Mouse (Mus musculus) adrenal gland, adult (tissue): ENCODE measurements around the gene Spg7.
A peak's percentile ranks its signal among the peaks of the same experiment; 100 is the strongest.

Experiments
- DNase-seq, 2 experiments: peaks; one replicate each; pipeline ENCODE4 v3.0.0; 2022 to 2023; ENCODE audit warnings: low spot score in 1 of 2; ENCODE audit not compliant: inconsistent age in 2 of 2

The Spg7 gene

DNA sequence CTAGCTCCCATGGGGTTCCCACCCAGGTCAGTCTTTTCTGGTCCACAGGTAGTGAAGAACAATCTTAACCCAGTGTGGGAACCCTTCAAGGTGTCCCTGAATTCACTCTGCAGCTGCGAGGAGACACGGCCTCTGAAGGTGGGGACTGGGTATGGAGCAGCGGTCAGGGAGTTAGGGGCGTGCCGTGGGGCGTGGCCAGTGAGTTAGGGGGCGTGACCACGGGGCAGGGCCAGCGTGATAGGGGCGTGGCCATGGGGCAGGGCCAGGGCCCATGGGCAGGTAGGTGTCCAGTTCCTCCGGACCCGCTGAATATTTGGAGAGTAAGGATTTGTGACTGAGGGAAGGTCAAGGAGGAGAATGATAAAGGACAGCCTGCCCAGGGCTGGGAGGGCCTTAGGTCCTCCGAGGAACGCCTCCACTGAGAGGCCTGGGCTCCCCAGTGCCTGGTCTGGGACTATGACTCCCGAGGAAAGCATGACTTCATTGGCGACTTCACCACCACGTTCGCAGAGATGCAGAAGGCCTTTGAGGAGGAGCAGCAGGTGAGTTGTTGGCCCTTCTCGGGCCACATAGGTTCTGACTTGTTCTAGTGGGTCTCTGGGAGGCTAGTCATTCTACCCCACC, 63.6 kb downstream of the Spg7 start:
- DNase-seq, result peak; percentile 41 to 67

DNA sequence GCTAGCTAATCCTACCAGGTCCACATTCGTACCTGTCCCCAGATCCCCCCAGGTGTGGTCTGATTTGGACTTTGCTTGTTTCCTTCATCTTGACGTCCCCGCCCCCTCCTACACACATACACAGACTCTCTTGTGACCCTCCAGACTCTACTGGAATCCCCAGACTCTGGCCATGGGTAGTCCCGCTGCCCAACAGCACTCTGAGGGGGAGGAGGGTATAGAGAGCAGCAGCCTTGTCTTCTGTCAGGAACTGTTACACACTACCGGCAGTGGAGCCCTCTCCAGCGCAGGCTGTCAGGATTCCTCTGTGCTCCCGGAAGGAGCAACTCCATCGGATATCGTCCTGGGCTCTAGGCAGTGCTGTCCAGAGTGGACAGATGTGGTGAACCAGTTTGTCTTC, 68.3 kb downstream of the Spg7 start:
- DNase-seq, result no peak

DNA sequence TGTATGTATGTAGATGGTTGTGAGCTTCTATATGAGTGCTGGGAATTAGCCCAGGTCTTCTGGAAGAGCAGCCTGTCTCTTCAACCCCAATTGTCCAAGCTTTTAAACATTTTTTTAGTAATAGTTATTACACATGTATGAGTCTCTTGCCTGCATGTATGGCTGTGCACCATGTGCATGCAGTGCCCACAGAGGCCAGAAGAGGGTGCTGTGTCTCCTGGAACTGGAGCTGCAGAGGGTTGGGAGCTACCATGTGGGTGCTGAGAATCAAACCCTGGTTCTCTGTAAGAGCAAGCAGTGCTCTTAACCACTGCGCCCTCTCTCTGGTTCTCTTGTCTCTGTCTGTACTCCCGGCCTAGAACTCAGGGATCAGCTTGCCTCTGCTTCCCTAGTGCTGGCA, 70.2 kb downstream of the Spg7 start:
- no peak for DNase-seq

DNA sequence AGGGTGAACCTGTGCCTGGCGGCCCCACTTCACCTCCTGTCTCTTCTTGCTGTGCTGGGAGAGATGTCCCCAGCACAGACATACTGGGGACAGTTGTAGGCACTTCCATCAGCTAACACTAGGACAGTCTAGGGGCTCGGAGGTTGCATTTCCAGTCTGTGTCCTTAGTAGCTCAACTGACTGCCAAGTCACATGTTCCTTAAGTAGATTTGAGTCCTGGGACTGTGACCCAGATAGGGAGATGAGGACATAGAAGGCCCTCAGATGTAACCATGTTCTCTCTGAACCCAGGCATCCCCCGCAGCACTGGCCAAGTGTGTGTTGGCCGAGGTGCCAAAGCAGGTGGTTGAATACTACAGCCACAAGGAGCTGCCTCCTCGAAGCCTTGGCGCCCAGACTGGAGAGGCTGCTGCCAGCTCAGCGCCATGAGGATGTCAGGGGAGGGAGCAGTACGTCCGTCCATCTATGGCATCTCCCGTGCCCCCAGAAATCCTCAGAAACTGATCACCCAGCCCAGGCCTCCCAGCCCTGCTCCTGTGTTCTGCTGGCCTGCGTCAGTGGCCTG, 71.5 kb downstream of the Spg7 start:
- no peak for DNase-seq

DNA sequence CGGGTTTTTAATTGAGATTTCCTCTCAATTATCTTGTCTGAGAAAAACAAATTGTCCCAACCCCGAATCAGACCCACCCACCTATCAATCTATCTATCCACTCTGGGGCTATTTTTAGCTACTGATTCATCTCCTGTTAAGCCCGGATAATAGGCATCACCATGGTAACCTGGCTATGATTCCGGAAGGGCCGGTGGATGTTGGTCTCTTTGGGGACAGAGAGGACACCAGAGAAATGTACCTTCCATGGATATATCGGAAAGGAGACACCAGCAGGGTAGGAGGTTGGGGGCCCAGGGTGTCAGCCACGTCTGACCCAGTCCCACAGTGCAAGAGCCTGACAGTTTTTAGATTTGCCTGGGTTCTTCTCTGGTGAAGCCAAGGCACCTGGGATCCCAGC, 72.7 kb downstream of the Spg7 start:
- peak; percentile 47 to 85 for DNase-seq

DNA sequence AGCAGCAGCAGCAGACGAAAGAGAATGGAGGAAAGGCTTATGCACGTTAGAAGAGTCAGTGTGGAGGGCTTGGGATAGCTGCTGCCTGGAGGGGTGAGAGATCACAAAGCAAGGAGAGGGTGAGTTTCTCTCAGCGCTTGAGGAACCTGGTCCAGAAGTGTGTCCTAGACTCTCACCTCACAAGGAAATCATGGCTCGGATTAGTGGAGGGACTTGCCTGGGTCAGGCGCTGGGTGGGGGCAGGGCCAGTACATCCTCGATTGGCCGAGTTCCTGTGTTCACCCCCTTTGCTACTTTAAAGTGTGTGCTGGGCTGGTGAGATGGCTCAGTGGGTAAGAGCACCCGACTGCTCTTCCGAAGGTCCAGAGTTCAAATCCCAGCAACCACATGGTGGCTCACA, 73.1 kb downstream of the Spg7 start:
- no peak for DNase-seq

DNA sequence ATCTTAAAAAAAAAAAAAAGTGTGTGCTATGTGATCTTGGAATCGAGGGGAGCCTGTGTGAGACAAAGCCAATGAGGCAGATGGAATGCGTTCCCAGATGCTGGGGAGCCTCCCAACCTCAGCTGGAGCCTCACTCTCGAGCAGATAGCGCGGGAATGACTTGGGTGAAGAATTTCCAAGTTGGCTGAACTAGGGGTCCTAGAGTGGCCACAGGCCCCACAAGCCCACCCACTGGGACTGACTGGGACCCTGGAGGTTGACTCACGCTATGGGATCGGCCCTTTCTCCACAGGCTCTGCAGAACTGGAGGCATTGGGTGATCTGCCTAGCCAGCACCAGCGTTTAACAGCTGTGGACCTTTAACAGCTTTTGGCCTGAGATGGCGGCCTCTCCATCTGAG, 73.5 kb downstream of the Spg7 start:
- DNase-seq, result no peak

DNA sequence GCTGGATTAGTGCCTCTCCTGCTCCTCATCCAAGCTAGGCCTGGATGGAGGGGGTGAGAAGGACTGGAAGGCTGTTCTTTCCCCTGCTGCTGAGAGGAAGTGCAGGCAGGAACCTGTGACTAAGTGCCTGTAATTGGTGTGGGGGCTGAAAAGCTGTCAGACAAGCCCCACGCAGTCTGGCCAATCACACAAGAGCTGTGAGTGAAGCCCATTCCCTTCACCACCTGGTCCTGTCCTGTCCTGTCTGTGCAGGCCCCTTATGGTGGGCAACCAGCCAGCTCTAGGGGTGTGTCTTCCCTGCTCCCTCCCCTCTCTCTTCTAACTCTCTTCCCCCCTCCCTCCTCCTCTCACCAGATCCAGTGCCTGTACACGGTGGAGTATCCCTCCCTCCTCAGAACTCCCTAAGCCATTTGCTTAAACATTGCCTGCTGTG, 74.9 kb downstream of the Spg7 start:
- DNase-seq, result peak; percentile 40 to 65

DNA sequence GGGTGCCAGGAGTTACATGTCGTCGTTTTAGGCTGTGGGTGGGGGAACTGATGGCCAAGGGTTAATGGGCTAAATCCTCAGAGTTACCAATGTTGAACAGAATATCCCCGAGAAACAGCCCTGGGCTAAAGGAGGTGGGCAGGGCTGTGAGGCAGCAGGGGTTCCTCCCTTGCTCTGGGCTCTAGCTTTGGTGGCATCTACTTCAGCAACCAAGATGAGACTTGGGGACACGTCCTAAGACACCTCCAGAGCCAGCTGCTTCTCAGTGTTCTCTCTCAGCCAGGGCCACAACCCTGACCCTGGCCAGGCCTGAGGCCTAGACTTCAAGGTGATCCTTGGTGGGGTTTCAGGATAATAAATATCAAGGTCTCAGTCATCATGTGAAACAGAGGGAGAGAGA, 76.0 kb downstream of the Spg7 start:
- DNase-seq, result peak in 1 of 2 experiments; percentile 52

DNA sequence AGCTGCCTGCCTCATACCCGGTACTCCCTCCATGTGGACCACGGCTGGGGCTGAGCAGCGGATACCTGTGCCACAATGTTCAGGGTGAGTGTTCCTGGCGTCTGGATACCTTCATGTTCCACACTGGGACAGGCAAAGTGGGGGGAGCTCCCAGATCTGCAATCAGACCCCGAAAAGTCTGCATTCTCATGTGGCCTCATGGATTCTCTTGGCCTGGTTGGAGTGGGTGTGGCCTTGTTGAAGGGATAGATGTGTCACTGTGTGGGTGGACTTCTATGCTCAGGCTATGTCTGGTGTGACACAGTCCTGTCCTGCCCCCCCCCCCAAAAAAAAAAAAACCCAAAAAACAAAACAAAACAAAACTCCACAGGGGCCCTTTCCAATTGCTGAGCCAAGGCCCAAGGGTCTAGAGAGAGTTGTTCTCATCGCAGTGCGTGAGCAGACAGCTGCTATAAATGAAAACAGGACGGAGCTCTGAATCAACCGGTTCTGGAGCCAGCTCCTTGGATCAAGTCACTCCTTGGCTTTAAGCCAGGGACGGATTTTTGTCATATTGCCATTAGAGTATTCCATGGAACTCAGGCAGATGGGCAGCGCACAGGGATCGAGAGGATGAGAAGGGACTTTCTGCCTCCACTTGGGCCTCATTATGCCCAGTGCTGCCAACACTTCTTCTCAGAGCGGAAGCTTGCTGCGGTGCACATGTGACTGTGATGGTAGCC, 79.2 kb downstream of the Spg7 start:
- DNase-seq, result peak; percentile 82 to 97

DNA sequence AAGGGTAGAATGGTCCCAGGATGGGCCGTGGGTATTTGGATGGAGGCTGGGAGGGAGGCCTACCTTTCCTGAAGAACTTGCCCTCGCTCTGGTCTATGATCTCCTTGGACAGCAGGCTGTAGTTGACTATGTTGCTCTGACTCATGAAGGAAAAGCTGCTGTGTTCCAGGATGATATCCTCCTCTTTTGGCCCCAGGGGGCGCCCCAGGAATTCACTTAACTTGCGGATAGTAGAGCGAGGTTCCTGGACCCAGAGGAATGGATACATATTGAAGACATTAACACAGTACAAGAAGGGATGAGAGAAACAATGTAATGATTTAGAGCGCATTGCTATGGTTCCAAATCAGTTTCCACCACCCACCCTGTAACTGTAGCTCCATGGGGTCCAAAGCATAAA, 82.5 kb downstream of the Spg7 start:
- peak; percentile 53 to 78 for DNase-seq

DNA sequence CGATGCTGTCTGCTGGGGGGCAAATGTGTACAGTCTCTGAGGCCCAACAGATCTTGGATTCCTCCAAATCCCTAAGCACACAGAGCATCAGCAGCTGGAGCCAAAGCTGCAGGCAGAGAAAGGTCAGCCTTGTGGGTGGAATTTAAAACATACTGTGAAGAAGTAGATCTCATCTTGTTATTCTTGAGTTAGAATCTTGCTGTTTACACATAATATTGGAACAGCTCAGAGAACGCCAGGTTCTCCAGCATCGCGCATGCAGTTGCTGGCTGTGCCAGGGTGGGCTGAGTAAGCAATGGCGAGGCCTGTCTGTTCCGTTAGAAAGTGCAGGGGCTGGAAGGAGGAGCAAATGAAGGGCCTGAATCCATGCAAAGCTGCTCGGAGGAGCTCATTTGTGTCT, 83.6 kb downstream of the Spg7 start:
- no peak for DNase-seq
